Mouse (Mus musculus) testis, postnatal 10 days (tissue): ENCODE measurements at regions not wholly inside any gene's neighbourhood (a gene's known extent, or its start where the extent isn't known, plus 50 kb on each side); places are given as distances from the start of the nearest gene placed in this dataset.

ENCODE experiments used
- DNase-seq: peaks from one replicate; pipeline ENCODE4 v3.0.0; 2021; ENCODE audit warnings: low spot score

- DNase-seq = no peak
These were observed 146.9 kb upstream of the Negr1 start for GRCm38 (mm10) chr3:156414431-156415427.

DNA sequence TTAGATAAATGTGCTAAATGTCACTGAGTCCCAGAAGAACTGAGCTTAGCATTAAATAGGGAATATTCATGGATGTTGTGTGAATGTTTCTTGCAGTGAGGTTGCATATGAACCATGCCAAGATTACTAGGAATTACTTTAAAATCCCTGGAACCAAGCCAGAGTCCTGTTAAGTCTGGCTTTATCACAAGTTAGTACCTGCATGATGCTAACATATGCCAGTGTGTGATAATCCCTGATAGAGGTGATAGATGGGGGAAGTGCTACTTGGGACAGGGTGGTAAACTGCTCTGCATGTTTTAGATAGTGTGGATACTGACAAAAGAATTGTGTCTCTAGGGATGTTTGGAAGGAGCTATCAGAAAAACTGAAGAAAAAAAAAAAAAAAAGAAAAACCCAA is 143.5 kb upstream of the Negr1 start:
- DNase-seq = no peak

DNA sequence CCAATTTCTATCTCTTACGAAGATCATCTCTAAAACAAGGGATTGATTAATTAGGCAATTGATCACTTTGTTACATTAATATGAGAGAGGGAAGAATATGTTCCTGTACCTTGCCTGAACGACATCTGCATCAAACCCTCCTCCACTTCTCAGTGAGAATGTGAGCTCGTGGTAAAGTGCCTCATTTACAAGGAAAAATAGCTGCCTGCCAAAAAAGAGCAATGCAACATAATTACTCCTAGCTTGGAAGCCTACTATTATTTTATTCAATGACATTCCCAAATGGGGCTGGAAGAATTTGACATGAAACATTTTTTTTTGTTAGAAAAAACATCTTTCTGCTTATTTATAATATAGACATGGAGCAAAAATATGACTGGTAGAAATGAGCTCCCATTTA is 138.5 kb upstream of the Negr1 start:
- no peak for DNase-seq

- DNase-seq = no peak
These were observed 106.6 kb upstream of the Negr1 start for GRCm38 (mm10) chr3:156455042-156455441.

DNA sequence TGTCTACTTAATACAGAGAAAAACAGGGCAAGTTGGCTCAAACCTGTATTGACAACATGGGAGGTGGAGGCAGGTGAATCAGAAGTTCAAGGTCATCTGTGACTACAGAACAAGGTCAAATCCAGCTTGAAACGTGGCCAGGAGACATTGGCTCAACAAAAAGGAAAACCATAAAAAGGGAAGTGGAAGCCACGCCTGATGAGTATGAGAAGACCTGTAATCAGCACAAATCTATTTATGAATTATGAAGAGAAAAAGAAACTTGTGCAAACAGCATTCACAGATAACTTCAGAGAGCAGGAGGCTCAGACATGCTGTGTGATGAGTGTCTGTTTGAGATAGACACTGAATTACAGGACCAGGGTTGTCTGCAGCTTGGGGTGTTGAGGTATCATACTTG is 98.3 kb upstream of the Negr1 start:
- no peak for DNase-seq

DNA sequence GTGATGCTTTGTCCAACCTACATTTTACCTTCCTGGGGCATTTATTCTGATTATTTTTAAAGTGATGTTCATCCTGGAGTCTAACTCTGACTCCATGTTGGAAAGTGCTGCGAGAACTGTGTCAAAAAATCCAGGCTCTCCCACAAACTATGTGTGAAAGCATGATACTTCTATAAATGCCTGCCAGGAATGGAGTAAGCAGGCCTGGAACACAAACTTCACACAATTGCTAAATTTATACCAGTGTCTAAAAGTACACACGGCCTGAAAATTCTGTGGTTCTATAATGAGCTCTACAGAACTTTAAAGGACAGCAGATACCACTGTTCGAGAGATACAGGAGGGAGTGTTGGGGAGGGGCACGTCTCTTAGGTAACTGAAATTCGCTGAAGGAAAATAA is 96.0 kb upstream of the Negr1 start:
- no peak for DNase-seq

DNA sequence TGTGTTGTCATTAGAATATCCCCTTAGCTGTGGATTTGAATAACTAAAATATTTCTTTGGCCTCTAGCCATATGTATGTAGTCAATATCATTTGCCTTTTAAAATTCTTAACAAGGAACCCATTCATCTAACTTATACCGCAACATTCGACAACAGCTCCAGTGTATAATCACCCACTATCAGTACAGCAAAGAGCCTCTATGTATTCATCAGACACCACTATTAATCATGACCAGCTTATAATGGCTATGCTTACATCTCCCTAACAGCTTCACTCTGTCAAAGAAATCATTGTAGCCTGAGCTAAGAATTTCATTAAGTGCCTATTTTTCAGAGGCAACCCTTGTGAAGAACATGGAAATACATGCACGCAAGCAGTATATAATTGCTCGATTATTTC is 88.9 kb upstream of the Negr1 start:
- no peak for DNase-seq
